Mouse (Mus musculus): ENCODE data around the gene 9430097D07Rik. TPM values are rescaled to one million over a fixed set of nuclear protein-coding genes. Genes with fewer than 3 reads are reported as not detected.

9430097D07Rik gene
- polyA plus RNA-seq, 1 experiment from 2014 or later, result 0.08 TPM

GRCm38 (mm10) chr2:32533163-32533562 is 42.3 kb downstream of the 9430097D07Rik start:
- Histone ChIP-seq H3K9me3 (replicated peaks) (no peaks in the 10 kb centered on the region), H3K27ac (no peak overlapping the region), H3K4me1 (replicated peaks) (peaks cover 36% of the 10 kb centered on the region), H3K27me3 (no peaks in the 10 kb centered on the region), H3K4me2 (no peak overlapping the region), H3K36me3 (no peaks in the 10 kb centered on the region), H3K4me3 (no peak overlapping the region), H3K9ac (no peak overlapping the region)
- WGBS, result 82% methylated on average over 2 of the region's 2 CpGs
- no peak for ATAC-seq (replicated peaks; ENCODE audit: insufficient number of reproducible peaks, insufficient read depth, low FRiP score, low read depth)

DNA sequence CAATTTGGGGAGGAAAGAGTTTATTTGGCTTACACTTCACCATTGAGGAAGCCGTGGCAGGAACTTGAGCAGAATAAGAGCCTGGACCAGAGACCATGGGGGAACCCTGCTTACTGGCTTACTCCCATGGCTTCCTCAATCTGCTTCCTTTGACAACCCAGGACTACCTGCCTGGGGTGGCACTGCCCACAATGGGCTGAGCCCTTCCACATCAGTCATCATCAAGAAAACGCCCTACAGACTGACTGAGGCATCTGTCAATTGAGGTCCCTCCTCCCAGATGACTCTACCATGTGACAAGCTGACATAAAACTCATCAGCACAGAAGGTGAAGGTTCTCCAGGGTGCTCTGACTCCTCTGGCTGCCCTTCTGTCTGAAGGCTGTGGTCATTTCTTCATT is 45.0 kb downstream of the 9430097D07Rik start:
- Histone ChIP-seq H3K36me3 (no peaks in the 10 kb centered on the region), H3K27me3 (no peaks in the 10 kb centered on the region), H3K9me3 (replicated peaks) (no peaks in the 10 kb centered on the region), H3K4me3 (no peak overlapping the region), H3K4me1 (replicated peaks) (peaks cover 10% of the 10 kb centered on the region), H3K9ac (no peak overlapping the region), H3K27ac (no peak overlapping the region), H3K4me2 (no peak overlapping the region)
- 69% methylated on average over 2 of the region's 2 CpGs for WGBS
- ATAC-seq (replicated peaks; ENCODE audit: insufficient number of reproducible peaks, insufficient read depth, low FRiP score, low read depth), result no peak

DNA sequence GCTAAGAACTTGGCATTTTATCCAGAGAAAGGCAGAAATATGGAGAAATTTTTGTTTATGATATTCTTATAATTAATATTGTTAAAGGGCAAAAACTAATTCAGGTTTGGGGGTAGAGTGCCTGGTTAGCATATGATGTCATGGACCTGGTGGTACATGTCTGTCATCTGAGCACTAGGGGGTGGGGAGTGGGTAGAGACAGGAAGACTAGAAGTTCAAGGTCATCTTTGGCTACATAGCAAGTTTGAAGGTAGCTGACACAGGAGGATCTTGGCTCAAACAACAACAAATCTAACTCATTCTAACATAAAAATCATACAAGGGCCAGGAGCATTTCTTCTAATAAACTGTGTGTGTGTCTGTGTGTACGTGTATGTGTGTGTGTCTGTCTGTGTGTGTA is 47.2 kb downstream of the 9430097D07Rik start:
- no peak overlapping the region for H3K4me2 ChIP-seq
- H3K9me3 ChIP-seq (replicated peaks), result no peaks in the 10 kb centered on the region
- no peaks in the 10 kb centered on the region for H3K36me3 ChIP-seq
- no peak overlapping the region for H3K27ac ChIP-seq
- no peak for ATAC-seq (replicated peaks; ENCODE audit: insufficient number of reproducible peaks, insufficient read depth, low FRiP score, low read depth)
- no peaks in the 10 kb centered on the region for H3K4me1 ChIP-seq (replicated peaks)
- H3K27me3 ChIP-seq, result no peaks in the 10 kb centered on the region
- no peak overlapping the region for H3K9ac ChIP-seq
- H3K4me3 ChIP-seq, result no peak overlapping the region
- 88% methylated on average over 1 of the region's 1 CpGs for WGBS

DNA sequence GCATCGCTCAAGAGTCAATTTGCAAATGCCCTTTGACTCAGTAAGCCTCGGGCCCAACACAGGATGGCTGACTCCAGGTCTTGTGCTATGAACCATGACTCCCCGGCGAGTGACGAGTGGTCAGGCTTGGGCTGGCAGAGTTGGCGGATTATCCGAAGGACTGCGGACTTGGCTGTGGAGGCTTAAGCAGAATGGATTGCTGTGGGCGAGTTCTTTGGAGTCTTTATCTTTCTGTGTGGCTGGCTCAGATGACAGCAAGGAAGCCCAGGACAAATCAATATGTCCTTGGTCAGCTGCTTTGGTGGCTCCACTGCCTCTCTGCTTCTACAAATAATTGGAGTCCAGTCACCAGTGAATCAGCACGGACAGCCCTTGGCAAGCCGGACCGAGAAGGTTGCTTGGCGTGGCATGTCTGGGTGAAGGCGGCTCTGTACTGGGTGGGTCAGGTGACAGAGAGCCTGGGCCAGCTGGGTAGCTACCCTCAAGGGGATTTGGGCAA is 48.0 kb downstream of the 9430097D07Rik start:
- H3K4me1 ChIP-seq (replicated peaks), result no peaks in the 10 kb centered on the region
- H3K27me3 ChIP-seq, result no peaks in the 10 kb centered on the region
- no peak for ATAC-seq (replicated peaks; ENCODE audit: insufficient number of reproducible peaks, insufficient read depth, low FRiP score, low read depth)
- H3K27ac ChIP-seq, result no peak overlapping the region
- no peaks in the 10 kb centered on the region for H3K9me3 ChIP-seq (replicated peaks)
- WGBS, result 81% methylated on average over 14 of the region's 14 CpGs
- H3K36me3 ChIP-seq, result no peaks in the 10 kb centered on the region
- no peak overlapping the region for H3K9ac ChIP-seq
- H3K4me2 ChIP-seq, result no peak overlapping the region
- no peak overlapping the region for H3K4me3 ChIP-seq

DNA sequence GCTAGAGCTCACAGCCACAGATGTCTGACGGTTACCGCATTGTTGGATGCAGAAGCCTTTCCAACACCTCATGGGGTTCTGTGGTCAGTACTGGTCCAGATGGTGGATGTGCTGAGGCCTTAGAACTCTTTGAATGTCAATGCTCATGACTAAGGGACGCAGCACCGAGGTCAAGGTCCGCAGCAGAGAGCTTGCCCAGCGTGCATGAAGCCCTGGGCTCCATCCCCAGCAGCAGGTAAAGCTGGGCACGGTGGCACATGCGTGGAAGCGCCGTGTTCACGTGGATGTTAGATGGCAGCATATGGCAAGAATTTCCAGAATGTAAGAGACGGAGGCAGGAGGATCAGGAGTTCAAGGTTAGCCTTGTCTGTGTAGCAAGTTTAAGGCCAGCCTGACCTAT is 49.7 kb downstream of the 9430097D07Rik start:
- H3K27me3 ChIP-seq, result no peaks in the 10 kb centered on the region
- no peaks in the 10 kb centered on the region for H3K36me3 ChIP-seq
- no peak overlapping the region for H3K27ac ChIP-seq
- 83% methylated on average over 12 of the region's 12 CpGs for WGBS
- H3K4me2 ChIP-seq, result no peak overlapping the region
- ATAC-seq (replicated peaks; ENCODE audit: insufficient number of reproducible peaks, insufficient read depth, low FRiP score, low read depth), result no peak
- H3K9me3 ChIP-seq (replicated peaks), result no peaks in the 10 kb centered on the region
- H3K4me1 ChIP-seq (replicated peaks), result no peaks in the 10 kb centered on the region
- H3K9ac ChIP-seq, result no peak overlapping the region
- H3K4me3 ChIP-seq, result no peak overlapping the region

- Histone ChIP-seq H3K4me2 (no peak overlapping the region), H3K4me1 (replicated peaks) (no peaks in the 10 kb centered on the region), H3K9me3 (replicated peaks) (no peaks in the 10 kb centered on the region), H3K36me3 (no peaks in the 10 kb centered on the region), H3K9ac (no peak overlapping the region), H3K27ac (no peak overlapping the region), H3K4me3 (no peak overlapping the region), H3K27me3 (no peaks in the 10 kb centered on the region)
- 83% methylated on average over 13 of the region's 13 CpGs for WGBS
- no peak for ATAC-seq (replicated peaks; ENCODE audit: insufficient number of reproducible peaks, insufficient read depth, low FRiP score, low read depth)
Observed at GRCm38 (mm10) chr2:32524536-32525031, 50.9 kb downstream of the 9430097D07Rik start.

Other genes with a start within 250 kb of the 9430097D07Rik start
- 30.9 and 46.0 TPM in 2 replicates for gene Ciz1, start 223.4 kb downstream of the 9430097D07Rik start, polyA plus RNA-seq (2015; fragmentation: Nextera tagmentation; extraction: Ambion mirVana)
- 1.9 and 5.4 TPM in 2 replicates for gene Dnm1, start 222.3 kb downstream of the 9430097D07Rik start, polyA plus RNA-seq (2015; fragmentation: Nextera tagmentation; extraction: Ambion mirVana)
- 43.9 and 46.0 TPM in 2 replicates for gene 1110008P14Rik, start 193.7 kb downstream of the 9430097D07Rik start, polyA plus RNA-seq (2015; fragmentation: Nextera tagmentation; extraction: Ambion mirVana)
- gene Lcn2, start 187.4 kb downstream of the 9430097D07Rik start, polyA plus RNA-seq (2015; fragmentation: Nextera tagmentation; extraction: Ambion mirVana), result 2.2 and 2.8 TPM in 2 replicates
- gene Ptges2, start 179.8 kb downstream of the 9430097D07Rik start, polyA plus RNA-seq (2015; fragmentation: Nextera tagmentation; extraction: Ambion mirVana), result 38.2 and 41.8 TPM in 2 replicates
- gene Naif1, start 125.2 kb downstream of the 9430097D07Rik start, polyA plus RNA-seq (2015; fragmentation: Nextera tagmentation; extraction: Ambion mirVana), result 4.0 and 5.1 TPM in 2 replicates
- gene Slc25a25, start 124.2 kb downstream of the 9430097D07Rik start, polyA plus RNA-seq (2015; fragmentation: Nextera tagmentation; extraction: Ambion mirVana), result 9.1 and 12.1 TPM in 2 replicates
- gene Fam102a, start 40.4 kb downstream of the 9430097D07Rik start, polyA plus RNA-seq (2015; fragmentation: Nextera tagmentation; extraction: Ambion mirVana), result 4.8 and 8.6 TPM in 2 replicates
- 62.0 and 71.0 TPM in 2 replicates for gene Dpm2, start 4.8 kb downstream of the 9430097D07Rik start, polyA plus RNA-seq (2015; fragmentation: Nextera tagmentation; extraction: Ambion mirVana)
- gene Pip5kl1, start 887 bp downstream of the 9430097D07Rik start, polyA plus RNA-seq (2015; fragmentation: Nextera tagmentation; extraction: Ambion mirVana), result 0.23 TPM in 1 of 2 replicates, not detected in the other
- gene St6galnac4, start 11.4 kb upstream of the 9430097D07Rik start, polyA plus RNA-seq (2015; fragmentation: Nextera tagmentation; extraction: Ambion mirVana), result 33.5 and 38.7 TPM in 2 replicates
- gene St6galnac6, start 24.0 kb upstream of the 9430097D07Rik start, polyA plus RNA-seq (2015; fragmentation: Nextera tagmentation; extraction: Ambion mirVana), result 28.5 and 29.0 TPM in 2 replicates
- 360 and 390 TPM in 2 replicates for gene Ak1, start 46.1 kb upstream of the 9430097D07Rik start, polyA plus RNA-seq (2015; fragmentation: Nextera tagmentation; extraction: Ambion mirVana)
- gene Eng, start 70.9 kb upstream of the 9430097D07Rik start, polyA plus RNA-seq (2015; fragmentation: Nextera tagmentation; extraction: Ambion mirVana), result 144 and 163 TPM in 2 replicates
- gene Fpgs, start 128.5 kb upstream of the 9430097D07Rik start, polyA plus RNA-seq (2015; fragmentation: Nextera tagmentation; extraction: Ambion mirVana), result 13.8 and 19.7 TPM in 2 replicates
- 45.5 and 66.6 TPM in 2 replicates for gene Cdk9, start 137.4 kb upstream of the 9430097D07Rik start, polyA plus RNA-seq (2015; fragmentation: Nextera tagmentation; extraction: Ambion mirVana)
- gene Sh2d3c, start 145.4 kb upstream of the 9430097D07Rik start, polyA plus RNA-seq (2015; fragmentation: Nextera tagmentation; extraction: Ambion mirVana), result 25.7 and 33.4 TPM in 2 replicates
- 0.16 TPM in 1 of 2 replicates, not detected in the other for gene 6330409D20Rik, start 165.3 kb upstream of the 9430097D07Rik start, polyA plus RNA-seq (2015; fragmentation: Nextera tagmentation; extraction: Ambion mirVana)
- gene Tor2a, start 181.6 kb upstream of the 9430097D07Rik start, polyA plus RNA-seq (2015; fragmentation: Nextera tagmentation; extraction: Ambion mirVana), result 31.2 and 41.1 TPM in 2 replicates
- gene Ttc16, start 199.9 kb upstream of the 9430097D07Rik start, polyA plus RNA-seq (2015; fragmentation: Nextera tagmentation; extraction: Ambion mirVana), result 0.15 and 0.32 TPM in 2 replicates
- 3.0 and 4.8 TPM in 2 replicates for gene Ptrh1, start 200.1 kb upstream of the 9430097D07Rik start, polyA plus RNA-seq (2015; fragmentation: Nextera tagmentation; extraction: Ambion mirVana)
- gene Cfap157, start 208.7 kb upstream of the 9430097D07Rik start, polyA plus RNA-seq (2015; fragmentation: Nextera tagmentation; extraction: Ambion mirVana), result 0.16 and 0.52 TPM in 2 replicates